Mouse (Mus musculus): ENCODE measurements around the gene Evl.
"Not testable (repeated sequence)": the region's sequence is repeated elsewhere in the genome, so short reads cannot be mapped to it uniquely, and the experiment has no call there.

Gene Evl

DNA sequence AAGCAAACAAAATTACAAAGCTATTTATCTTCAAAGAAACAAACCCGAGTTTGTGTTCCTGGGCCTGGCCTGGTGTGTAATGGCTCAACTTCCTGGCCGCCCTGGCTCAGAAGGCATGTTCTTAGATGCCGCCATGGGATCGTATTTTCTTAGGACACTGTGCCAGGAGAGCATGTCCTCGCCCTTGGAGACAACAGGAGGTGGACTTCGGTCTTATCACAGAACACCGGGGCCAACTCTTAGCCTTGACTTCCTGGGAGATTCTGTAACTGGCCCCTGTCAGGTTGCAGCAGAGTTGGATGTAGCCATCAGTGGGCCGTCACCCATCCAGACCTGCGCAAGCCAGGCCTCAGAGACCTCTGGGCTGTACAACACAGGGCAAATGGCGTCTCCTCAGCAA, 145.1 kb downstream of the Evl start:
- no peak for DNase-seq (ENCODE audit: low spot score)

DNA sequence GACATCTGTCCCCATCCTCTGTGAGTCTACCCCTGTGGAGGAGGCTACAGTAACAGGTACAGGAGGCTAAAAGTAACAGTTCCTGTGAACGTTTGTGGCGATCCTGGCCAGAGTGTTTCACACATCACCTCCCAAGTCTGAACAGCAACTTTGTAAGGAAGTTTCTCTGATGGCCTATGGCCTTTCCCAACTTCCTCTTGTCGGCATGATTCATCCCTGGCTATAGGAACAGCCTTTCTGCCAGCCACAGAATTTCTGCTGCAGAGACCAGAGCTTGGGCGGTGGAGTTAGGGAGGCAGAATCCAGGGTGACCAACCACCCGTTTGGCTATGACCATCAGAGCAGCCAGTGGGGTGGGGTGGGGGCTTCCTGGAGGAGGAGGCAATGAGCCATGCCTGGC, 145.5 kb downstream of the Evl start:
- no peak for DNase-seq (ENCODE audit: low spot score)

DNA sequence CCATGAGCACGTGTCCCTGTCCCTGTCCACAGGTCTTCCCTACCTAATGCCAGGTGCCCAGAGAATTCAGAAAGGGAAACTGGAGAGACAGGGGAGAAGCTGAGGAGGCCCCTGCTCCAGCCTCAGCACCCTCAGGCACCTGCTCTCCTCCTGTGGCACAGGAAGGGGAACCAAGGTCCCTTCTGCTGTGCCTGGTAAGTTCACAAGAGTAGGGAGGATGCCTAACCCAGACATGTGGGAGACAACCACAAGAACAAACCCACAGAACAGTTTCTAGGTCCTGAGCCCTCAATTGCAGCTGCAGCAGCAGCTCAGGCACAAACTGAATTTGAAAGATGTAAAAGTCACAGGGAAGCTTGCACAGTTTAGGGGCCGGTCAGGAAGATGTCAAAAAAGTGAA, 146.7 kb downstream of the Evl start:
- no peak for DNase-seq (ENCODE audit: low spot score)

DNA sequence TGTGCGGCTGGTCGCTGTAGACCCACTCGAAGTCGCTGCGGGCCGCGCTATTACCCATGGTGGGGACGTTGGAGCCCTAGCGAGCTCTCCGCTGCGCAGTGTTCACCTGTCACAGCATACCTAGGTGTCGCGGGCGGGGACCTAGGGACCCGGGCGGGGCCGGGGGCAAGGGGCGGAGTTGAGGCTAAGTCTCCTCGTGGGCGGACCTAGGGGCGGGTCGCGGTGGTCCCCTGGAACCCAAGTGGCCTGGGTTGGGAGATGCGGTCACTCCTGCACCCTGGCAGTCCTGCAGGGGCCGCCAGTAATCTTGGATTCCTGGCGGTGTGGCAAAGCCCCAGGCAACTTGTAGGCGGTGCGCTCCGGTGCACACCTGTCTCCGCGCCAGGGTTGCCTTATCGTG, 147.7 kb downstream of the Evl start, which contains the start of gene Degs2:
Degs2 (minus strand) TSS at position 131 of the 400 bp plus-strand sequence.
- DNase-seq (ENCODE audit: low spot score), result no peak

DNA sequence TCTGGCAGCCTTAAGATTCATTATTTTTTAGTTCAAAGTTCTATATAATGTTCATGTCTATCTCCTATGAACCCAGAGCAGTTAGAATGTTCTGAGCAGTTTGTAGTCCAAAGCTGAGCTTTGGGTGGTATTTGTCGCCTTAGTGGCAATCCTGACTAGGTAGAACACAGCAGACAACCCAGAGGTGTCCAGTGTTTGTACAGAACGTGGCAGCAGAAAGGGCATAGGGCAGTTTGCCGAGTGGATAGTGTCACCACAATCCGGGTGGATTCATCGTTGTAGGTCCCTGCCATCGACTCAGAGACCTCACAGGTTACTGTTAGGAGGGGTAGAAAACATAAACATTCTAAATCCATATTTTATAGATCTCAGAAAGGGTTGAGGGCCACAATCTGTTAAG, 151.0 kb downstream of the Evl start:
- DNase-seq (ENCODE audit: low spot score), result no peak

DNA sequence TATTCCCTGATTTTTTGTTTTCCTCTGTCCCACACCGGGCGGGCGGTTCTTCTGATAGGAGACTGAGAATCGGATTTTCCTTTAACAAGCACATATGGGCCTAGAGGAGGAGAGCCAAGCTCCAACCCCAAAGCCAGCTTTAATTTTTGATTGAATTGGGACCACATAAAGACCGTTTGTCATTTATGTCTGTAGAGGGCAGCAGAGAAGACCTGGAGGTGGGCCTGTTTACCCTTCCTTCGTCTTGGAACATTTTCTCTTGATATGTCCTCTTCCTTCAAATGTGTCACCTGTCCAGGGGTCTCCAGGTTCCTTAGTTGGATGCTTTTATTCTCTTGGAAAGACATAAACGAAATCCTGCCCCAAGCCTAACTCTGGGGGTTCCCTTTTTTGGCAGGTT, 151.6 kb downstream of the Evl start:
- no peak for DNase-seq (ENCODE audit: low spot score)

DNA sequence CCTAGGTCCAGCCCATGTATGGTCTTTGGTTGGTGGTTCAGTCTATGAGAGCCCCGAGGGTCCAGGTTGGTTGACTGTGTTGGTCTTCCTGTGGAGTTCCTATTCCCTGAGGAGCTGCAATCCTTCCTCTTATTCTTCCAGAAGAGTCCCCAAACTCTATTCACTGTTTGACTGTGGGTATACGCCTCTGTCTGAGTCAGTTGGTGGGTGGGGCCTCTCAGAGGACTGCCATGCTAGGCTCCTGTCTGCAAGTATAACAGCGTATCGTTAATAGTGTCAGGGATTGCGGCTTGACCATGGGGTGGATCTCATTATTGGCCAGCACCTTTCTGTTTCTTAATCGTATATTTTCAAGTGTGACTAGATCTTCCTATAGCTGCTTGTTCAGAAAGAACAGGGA, 154.9 kb downstream of the Evl start:
- DNase-seq (ENCODE audit: low spot score), result no peak

DNA sequence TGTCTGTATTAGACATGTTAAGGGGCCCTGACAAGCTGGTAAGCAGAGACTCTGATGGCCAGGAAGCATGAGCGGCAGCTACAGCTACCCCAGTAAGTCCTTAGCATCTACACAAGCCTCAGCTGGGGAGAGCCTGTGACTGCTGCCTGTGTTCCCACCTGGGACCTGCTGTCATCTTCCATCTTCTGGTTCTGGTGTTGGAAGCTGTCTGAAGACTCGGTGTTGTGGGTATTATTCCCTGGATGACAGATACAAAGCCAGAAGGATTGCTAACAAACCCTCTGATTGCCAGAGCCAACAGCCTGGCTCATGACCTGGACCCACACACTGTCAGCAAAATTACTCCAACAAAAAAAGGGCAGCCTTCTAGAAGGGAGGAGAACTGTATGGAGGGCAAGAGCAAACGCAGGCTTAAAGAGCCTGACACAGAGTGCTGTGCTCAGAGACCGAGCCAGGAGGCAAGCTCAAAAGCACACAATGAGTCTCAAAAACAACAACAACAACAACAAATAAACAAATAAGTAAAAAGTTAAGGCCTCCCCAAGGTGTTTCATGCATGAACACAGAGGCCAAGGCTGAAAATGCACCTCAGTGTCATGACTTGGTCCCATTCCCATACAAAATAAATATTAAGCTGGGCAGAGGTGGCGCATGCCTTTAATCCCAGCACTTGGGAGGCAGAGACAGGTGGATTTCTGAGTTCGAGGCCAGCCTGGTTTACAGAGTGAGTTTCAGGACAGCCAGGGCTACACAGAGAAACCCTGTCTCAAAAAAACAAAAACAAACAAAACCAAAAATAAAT, 155.6 kb downstream of the Evl start:
- no peak for DNase-seq (ENCODE audit: low spot score)

DNA sequence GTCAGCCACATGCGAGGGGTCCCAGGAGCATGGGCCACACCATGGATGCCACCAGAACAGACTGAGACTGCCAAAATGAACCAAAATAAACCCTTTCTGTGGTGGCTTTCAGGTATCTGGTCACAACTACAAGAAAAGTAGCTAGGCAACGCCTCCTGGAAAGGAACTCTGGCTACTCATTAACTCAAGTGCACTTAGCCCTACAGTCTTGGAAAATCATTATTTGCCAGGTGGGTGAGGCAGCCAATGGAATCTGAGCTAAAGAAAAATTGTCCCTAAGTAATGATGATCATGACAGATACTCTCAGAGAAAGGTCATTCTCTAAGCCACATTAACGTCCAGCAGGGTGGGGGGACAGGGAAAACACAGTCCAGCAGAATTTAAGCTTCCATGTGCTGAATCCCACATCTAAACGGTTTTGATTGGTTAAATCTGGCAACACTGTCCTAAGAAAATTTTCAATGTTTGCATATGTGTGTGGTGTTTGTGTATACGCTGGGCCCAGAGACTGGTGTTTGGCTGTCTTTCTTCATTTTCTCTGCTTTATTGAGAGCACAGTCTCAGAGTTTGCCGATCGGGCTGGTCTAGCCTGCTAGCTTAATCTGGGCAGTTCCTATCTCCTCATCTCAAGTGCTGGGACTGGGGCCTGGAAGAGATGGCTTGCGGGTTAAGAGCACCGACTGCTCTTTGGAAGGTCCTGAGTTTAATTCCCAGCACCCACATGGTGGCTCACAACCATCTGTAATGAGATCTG, 156.5 kb downstream of the Evl start:
- DNase-seq (ENCODE audit: low spot score), result no peak

DNA sequence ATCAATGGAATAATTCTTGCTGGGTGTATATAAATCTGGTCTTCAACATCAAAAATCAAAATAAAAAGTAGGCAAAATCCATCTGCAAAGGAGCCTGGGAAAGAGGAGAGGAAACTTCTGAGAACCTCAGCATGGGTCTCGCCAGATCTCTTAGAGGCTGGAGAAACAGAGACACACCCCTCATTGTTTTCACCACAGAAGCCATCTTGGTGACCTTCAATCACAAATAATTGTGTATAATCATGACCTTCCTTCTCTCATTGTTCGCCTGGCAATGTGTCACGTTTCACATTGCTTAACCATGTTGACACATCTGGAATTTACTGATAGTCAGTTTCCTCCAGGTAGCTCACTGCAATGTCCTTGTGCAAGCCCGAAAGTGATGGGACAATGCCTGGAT, 158.0 kb downstream of the Evl start:
- DNase-seq (ENCODE audit: low spot score), result no peak

DNA sequence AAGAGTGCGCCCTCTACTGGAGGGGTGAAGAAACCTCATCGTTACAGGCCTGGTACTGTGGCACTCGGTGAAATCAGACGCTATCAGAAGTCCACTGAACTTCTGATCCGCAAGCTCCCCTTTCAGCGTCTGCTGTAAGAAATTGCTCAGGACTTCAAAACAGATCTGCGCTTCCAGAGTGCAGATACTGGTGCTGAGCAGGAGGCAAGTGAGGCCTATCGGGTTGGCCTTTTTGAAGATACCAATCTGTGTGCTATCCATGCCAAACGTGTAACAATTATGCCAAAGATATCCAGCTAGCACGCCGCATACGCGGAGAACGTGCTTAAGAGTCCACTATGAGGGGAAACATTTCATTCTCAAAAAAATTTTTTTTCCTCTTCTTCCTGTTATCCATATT, 159.5 kb downstream of the Evl start:
- not testable (repeated sequence) for DNase-seq (ENCODE audit: low spot score)

DNA sequence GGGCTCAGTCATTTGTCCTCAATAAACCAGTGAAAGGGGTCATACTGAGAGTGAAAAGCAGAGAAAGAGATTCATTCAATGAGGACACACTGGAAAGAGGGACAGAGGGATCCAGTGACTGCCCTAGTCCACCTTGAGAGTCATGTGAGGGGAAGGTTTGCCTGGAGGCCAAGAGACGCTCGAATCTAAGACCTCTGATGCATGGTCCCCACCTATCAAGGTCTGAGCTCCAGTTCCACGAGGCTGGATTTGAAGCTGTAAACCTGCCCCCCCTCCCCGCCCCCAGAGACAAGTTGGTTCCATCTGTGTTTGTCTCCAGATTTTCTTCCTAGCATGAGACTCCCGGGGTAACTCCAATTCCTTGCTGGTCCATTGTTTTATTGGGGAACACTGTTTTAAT, 161.3 kb downstream of the Evl start:
- no peak for DNase-seq (ENCODE audit: low spot score)

DNA sequence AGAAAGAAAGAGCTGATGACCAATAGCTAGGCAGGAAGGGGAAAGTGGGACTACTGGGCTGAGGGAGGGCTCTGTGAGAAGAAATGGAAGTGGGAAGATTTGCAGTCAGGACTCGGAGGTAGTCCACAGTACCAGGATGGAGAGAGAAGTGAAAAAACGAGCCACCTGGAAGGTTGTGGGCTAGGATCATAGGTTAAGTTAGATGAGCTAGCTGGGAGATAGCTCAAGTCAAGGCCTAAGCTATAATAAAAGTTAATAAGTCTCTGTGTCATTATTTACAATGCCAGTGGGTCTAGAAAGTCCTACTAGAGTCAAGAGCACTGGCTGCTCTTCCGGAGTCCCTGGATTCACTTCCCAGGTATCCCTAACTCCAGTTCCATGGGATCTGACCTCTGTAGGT, 164.0 kb downstream of the Evl start:
- DNase-seq (ENCODE audit: low spot score), result no peak

DNA sequence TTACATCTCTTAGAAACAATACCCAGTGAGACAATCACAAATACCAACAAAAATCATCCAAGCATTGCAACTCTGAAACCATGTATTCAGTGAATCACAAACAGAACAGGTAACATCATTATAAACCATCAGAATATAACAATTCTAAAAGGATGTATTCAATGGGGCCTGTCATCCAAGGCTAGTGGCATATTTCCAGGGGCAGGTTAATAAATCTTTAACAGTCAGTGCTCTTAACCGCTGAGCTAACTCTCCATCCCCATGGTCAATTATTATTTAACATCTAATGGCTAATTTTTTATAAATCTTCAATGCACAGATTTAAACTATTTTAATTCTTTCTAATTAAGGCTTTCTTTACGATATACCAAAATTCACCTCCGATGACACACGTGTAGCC, 167.9 kb downstream of the Evl start:
- DNase-seq (ENCODE audit: low spot score), result no peak

DNA sequence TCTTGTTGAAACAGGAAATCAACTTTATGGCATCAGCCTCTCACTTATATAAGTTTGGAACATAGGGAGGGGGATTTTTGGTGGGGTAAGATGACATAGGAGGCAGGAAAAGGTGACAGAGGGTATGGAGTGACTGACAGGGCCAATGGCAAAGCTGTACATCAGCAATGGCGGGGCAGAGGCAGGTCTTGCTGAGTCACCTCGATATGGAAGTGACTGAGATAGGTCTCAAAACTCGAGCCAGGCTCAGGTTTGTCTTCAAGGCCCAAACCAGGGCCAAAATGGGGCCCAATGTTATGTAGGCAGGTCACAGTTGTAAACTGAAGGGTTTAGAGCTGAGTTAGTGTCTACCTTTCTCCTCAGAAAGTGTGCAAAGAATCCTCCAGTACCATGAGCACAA, 169.3 kb downstream of the Evl start:
- no peak for DNase-seq (ENCODE audit: low spot score)

DNA sequence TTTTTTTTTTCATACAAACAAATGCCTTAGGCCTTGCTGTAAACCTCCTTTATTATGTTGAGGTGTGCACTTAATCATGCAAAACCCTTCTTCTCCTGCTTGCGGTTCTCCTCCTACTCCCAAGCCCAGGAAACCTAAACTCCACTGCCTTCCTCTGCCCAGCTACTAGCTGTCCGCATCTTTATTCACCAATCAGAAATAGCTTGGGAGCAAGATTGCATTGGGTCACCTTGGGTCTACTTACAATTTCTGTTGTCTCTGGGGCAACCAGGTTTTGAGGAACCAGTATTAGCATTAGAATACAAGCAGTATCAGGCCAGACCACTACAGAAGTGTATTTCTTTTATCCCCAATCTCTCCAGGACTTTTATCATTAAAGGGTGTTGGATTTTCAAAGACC, 179.9 kb downstream of the Evl start:
- DNase-seq (ENCODE audit: low spot score), result no peak

DNA sequence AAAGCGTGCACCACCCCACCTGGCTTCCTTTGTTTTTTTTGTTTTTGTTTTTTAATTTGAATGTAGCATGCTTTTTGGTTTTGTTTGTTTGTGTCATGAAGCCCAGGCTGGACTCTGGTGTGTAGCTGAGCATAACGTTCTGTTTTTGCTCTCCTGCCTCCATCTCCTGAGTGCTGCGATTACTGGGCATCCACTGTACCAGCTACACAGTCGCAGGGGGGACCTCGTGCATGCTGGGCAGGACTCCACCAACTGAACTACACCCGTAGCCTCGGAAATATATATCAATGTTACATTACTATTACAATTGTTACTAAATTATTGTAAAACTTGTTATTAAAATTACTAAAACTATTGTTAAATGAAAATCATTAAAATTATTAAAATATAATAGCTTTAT, 183.3 kb downstream of the Evl start:
- no peak for DNase-seq (ENCODE audit: low spot score)

All from urinary bladder, postnatal 10 days (tissue).